Mouse (Mus musculus): ENCODE data around the gene Phyhd1. TPM values are rescaled to one million over a fixed set of nuclear protein-coding genes. Genes with fewer than 3 reads are reported as not detected.

Gene Phyhd1
- 16.0 and 23.9 TPM in 2 replicates for polyA plus RNA-seq (2012; rRNA removed)

GRCm38 (mm10) chr2:30265767-30266253 lies at the start of gene Phyhd1:
Gene Phyhd1, plus strand, starts transcription at chr2:30266203.
- Histone ChIP-seq H3K4me1 (ENCODE audit: control insufficient read depth, insufficient read depth, low read length) (peaks cover 9% of the 10 kb centered on the region), H3K4me3 (replicated peaks; ENCODE audit: extremely low read depth, low read depth, low read length) (no peak within 1 kb of the TSS)
- TF ChIP-seq CTCF (IDR thresholded peaks at IDR 0.05; ENCODE audit: insufficient read depth, low read length) (no peak), POLR2A (IDR thresholded peaks at IDR 0.05; ENCODE audit: borderline replicate concordance, extremely low read depth, low read depth, low read length) (peak; percentile 26; the same call in 1 of the 2 replicates)
- DNase-seq = no peak
- WGBS = 29% methylated on average over 5 of the region's 5 CpGs

- Histone ChIP-seq H3K4me3 (replicated peaks; ENCODE audit: extremely low read depth, low read depth, low read length) (no peak overlapping the region), H3K4me1 (ENCODE audit: control insufficient read depth, insufficient read depth, low read length) (no peaks in the 10 kb centered on the region)
- WGBS = 93% methylated on average over 5 of the region's 5 CpGs
- TF ChIP-seq CTCF (IDR thresholded peaks at IDR 0.05; ENCODE audit: insufficient read depth, low read length) (no peak), POLR2A (IDR thresholded peaks at IDR 0.05; ENCODE audit: borderline replicate concordance, extremely low read depth, low read depth, low read length) (no peak)
- DNase-seq = no peak
These were observed 49.7 kb upstream of the Phyhd1 start for GRCm38 (mm10) chr2:30216293-30216692.

GRCm38 (mm10) chr2:30235593-30235992 lies 30.4 kb upstream of the Phyhd1 start:
- no peak for DNase-seq
- 79% methylated on average over 5 of the region's 5 CpGs for WGBS
- Histone ChIP-seq H3K4me3 (replicated peaks; ENCODE audit: extremely low read depth, low read depth, low read length) (no peak overlapping the region), H3K4me1 (ENCODE audit: control insufficient read depth, insufficient read depth, low read length) (peaks cover 16% of the 10 kb centered on the region)
- TF ChIP-seq POLR2A (IDR thresholded peaks at IDR 0.05; ENCODE audit: borderline replicate concordance, extremely low read depth, low read depth, low read length) (no peak), CTCF (IDR thresholded peaks at IDR 0.05; ENCODE audit: insufficient read depth, low read length) (no peak)

GRCm38 (mm10) chr2:30236426-30237198 lies 29.4 kb upstream of the Phyhd1 start:
- Histone ChIP-seq H3K4me3 (replicated peaks; ENCODE audit: extremely low read depth, low read depth, low read length) (peak overlapping the region; percentile 94), H3K4me1 (ENCODE audit: control insufficient read depth, insufficient read depth, low read length) (peaks cover 22% of the 10 kb centered on the region)
- DNase-seq = no peak
- no peak for TF ChIP-seq CTCF (IDR thresholded peaks at IDR 0.05; ENCODE audit: insufficient read depth, low read length)
- TF ChIP-seq POLR2A (IDR thresholded peaks at IDR 0.05; ENCODE audit: borderline replicate concordance, extremely low read depth, low read depth, low read length) = no peak
- 3% methylated on average over 18 of the region's 18 CpGs for WGBS

- peak; percentile 81 for TF ChIP-seq POLR2A (IDR thresholded peaks at IDR 0.05; ENCODE audit: borderline replicate concordance, extremely low read depth, low read depth, low read length)
- no peak for TF ChIP-seq CTCF (IDR thresholded peaks at IDR 0.05; ENCODE audit: insufficient read depth, low read length)
- peaks cover 24% of the 10 kb centered on the region for H3K4me1 ChIP-seq (ENCODE audit: control insufficient read depth, insufficient read depth, low read length)
- peak within 1 kb of the TSS; percentile 94 for H3K4me3 ChIP-seq (replicated peaks; ENCODE audit: extremely low read depth, low read depth, low read length)
- DNase-seq = peak; percentile 100
- under 1% methylated on average over 60 of the region's 67 CpGs for WGBS
These were observed 28.7 kb upstream of the Phyhd1 start, which contains the start of gene Lrrc8a for GRCm38 (mm10) chr2:30237199-30237880. Gene Lrrc8a, plus strand, starts transcription at chr2:30237715.

- under 1% methylated on average over 35 of the region's 42 CpGs for WGBS
- TF ChIP-seq CTCF (IDR thresholded peaks at IDR 0.05; ENCODE audit: insufficient read depth, low read length) (no peak), POLR2A (IDR thresholded peaks at IDR 0.05; ENCODE audit: borderline replicate concordance, extremely low read depth, low read depth, low read length) (no peak)
- peak; percentile 76 for DNase-seq
- H3K4me1 ChIP-seq (ENCODE audit: control insufficient read depth, insufficient read depth, low read length) = peaks cover 24% of the 10 kb centered on the region
- peak overlapping the region; percentile 82 for H3K4me3 ChIP-seq (replicated peaks; ENCODE audit: extremely low read depth, low read depth, low read length)
These were observed 28.1 kb upstream of the Phyhd1 start for GRCm38 (mm10) chr2:30237881-30238280.

- WGBS = 45% methylated on average over 3 of the region's 3 CpGs
- peak overlapping the region; percentile 82 for H3K4me3 ChIP-seq (replicated peaks; ENCODE audit: extremely low read depth, low read depth, low read length)
- DNase-seq = no peak
These were observed 27.0 kb upstream of the Phyhd1 start for GRCm38 (mm10) chr2:30238906-30239465.

GRCm38 (mm10) chr2:30239777-30240176 lies 26.2 kb upstream of the Phyhd1 start:
- DNase-seq = no peak
- 36% methylated on average over 4 of the region's 4 CpGs for WGBS
- Histone ChIP-seq H3K4me3 (replicated peaks; ENCODE audit: extremely low read depth, low read depth, low read length) (peak overlapping the region; percentile 1), H3K4me1 (ENCODE audit: control insufficient read depth, insufficient read depth, low read length) (peaks cover 30% of the 10 kb centered on the region)
- no peak for TF ChIP-seq CTCF (IDR thresholded peaks at IDR 0.05; ENCODE audit: insufficient read depth, low read length)
- peak; percentile 80; the same call in 1 of the 2 replicates for TF ChIP-seq POLR2A (IDR thresholded peaks at IDR 0.05; ENCODE audit: borderline replicate concordance, extremely low read depth, low read depth, low read length)

More at GRCm38 (mm10) chr2:30238906-30239465, 27.0 kb upstream of the Phyhd1 start:
- TF ChIP-seq CTCF (IDR thresholded peaks at IDR 0.05; ENCODE audit: insufficient read depth, low read length) (no peak), POLR2A (IDR thresholded peaks at IDR 0.05; ENCODE audit: borderline replicate concordance, extremely low read depth, low read depth, low read length) (no peak; the same call in 1 of the 2 replicates)
- peaks cover 30% of the 10 kb centered on the region for H3K4me1 ChIP-seq (ENCODE audit: control insufficient read depth, insufficient read depth, low read length)

- no peak for DNase-seq
- Histone ChIP-seq H3K4me3 (replicated peaks; ENCODE audit: extremely low read depth, low read depth, low read length) (peak within 1 kb of the TSS; percentile 1), H3K4me1 (ENCODE audit: control insufficient read depth, insufficient read depth, low read length) (peaks cover 30% of the 10 kb centered on the region)
- TF ChIP-seq POLR2A (IDR thresholded peaks at IDR 0.05; ENCODE audit: borderline replicate concordance, extremely low read depth, low read depth, low read length) = no peak
- TF ChIP-seq CTCF (IDR thresholded peaks at IDR 0.05; ENCODE audit: insufficient read depth, low read length) = no peak
- WGBS = 46% methylated on average over 2 of the region's 2 CpGs
These were observed 25.7 kb upstream of the Phyhd1 start, which contains the start of gene Gm28035 for GRCm38 (mm10) chr2:30240267-30240666. Gene Gm28035, plus strand, starts transcription at chr2:30240567.
